Mouse (Mus musculus) cerebellum, adult 2 months (tissue): ENCODE results near the gene Epb41.

ENCODE experiments used
- CTCF ChIP-seq: fragments of 200-500 bp; IDR thresholded peaks from 2 replicates; pipeline ENCODE4 v1.5.1; 2011; ENCODE audit warnings: low read depth, mild to moderate bottlenecking, control low read depth, low read length, moderate library complexity, borderline replicate concordance; ENCODE audit not compliant: insufficient read depth
- POLR2A ChIP-seq: fragments of 200-500 bp; IDR thresholded peaks from 2 replicates; pipeline ENCODE4 v1.6.1; 2011; ENCODE audit warnings: low read length, control low read depth, borderline replicate concordance; ENCODE audit not compliant: insufficient read depth

DNA sequence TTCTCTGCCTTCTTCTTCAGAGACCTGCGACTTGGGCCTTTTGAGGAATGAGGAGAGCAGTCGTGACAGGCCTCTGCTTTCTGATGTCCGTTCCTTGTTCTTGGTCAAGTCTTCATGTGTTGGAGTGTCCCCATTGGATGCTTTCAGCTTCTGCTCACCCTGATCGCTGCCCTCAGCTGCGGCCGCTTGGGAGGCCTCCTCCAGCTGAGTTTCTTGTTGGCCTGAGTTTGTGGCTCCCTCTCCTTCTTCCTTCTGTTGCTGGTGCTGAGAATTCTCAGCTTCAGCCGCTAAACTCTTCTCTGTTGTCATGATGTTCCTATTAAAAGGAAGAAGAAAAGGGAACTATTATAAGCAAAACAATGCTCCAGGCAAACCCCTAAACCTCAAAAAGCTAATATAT is 68.0 kb downstream of the Epb41 start:
- TF ChIP-seq POLR2A, result no peak
- TF ChIP-seq CTCF, result no peak
